Mouse (Mus musculus) left cerebral cortex, adult 2 months (tissue): ENCODE measurements at regions not wholly inside any gene's neighbourhood (a gene's known extent, or its start where the extent isn't known, plus 50 kb on each side); places are given as distances from the start of the nearest gene placed in this dataset.
"Not testable (repeated sequence)": the region's sequence is repeated elsewhere in the genome, so short reads cannot be mapped to it uniquely, and the experiment has no call there.

ENCODE experiments used
- DNase-seq, 2 experiments: peaks; one replicate each; pipeline ENCODE4 v3.0.0; 2021 to 2022; ENCODE audit warnings: low spot score in 2 of 2, mixed read lengths in 1 of 2; ENCODE audit errors: extremely low spot score in 1 of 2
- H3K27ac ChIP-seq: fragments of 200-600 bp; 2 replicates; pipeline ENCODE4 v1.8.1; 2022
- H3K4me3 ChIP-seq: fragments of 200-600 bp; 2 replicates; pipeline ENCODE4 v1.8.1; 2022
- CTCF ChIP-seq: fragments of 200-600 bp; IDR thresholded peaks from 2 replicates; pipeline ENCODE4 v1.8.1; 2022; ENCODE audit warnings: antibody characterized with exemption, mild to moderate bottlenecking, moderate library complexity
- intact Hi-C: fragments of 180-260 bp; cut with DNase I; formaldehyde crosslinking; loops from one replicate; pipeline ENCODE4 v1.15.1; 2025

DNA sequence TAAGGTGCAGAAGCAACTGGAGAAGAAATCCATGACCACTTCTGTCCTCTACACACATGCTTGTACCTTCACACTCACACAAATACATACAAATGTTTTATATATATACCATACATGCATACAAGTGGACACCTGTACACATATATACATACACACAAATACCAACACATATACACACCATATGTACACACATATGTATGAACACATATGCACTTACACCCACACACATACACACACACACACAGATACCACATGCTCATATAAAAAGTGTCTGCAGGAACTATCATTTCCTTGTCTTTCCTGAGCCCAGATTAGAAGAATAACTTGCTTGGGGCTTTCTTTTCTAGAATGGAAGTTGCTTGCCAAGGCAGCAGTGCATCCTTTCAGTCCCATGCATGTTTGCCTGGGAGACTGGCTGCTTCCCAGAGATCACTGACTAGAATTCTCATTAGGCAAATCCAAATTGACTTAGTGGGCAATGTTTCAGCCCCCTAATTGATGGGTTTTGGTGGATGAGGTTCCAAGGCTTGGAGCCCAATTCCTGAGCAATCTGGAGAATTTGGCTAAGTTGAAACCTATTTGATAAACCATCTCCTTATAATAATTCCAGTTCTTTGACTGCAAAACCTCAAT lies 169.2 kb upstream of the Hddc2 start:
- intact Hi-C loops = no loop called here
- TF ChIP-seq CTCF = no peak
- Histone ChIP-seq H3K4me3 (no peak overlapping the region), H3K27ac (no peak overlapping the region)
- no peak for DNase-seq

- no peak for DNase-seq
- H3K4me3 ChIP-seq = no peak overlapping the region
- no peak overlapping the region for H3K27ac ChIP-seq
- no peak for TF ChIP-seq CTCF
- intact Hi-C loops = no loop called here
These were observed 168.7 kb upstream of the Hddc2 start for GRCm38 (mm10) chr10:31144489-31144872.

DNA sequence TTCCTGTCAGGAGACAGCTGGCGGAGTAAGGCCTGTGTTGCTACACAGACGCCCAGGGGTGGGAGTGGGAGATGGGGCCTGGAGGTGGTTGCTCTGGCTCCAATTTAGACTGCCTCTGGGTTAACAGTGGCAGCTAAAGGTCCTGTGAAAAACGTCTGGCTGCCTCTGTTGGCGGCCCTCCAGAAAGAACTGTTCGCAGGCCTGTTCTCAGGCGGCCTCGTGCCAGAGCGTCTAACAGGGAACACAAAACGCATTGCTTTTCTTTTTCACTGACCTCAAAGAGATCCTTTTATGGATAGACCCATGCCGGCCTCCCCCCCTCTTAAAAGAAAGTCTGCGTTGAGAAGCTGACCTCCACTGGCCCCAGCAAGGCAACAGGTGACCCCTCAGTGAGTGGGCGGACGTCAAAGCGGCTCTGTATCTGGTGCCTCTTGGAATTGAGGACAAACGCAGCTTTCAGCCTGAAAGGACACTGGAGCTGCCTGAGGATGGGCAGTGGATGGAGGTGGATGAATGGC lies 140.0 kb upstream of the Hddc2 start:
- intact Hi-C loops = no loop called here
- Histone ChIP-seq H3K27ac (no peak overlapping the region), H3K4me3 (no peak overlapping the region)
- TF ChIP-seq CTCF = no peak
- DNase-seq = peak; percentile 19 to 31

GRCm38 (mm10) chr10:31189577-31189976 lies 123.6 kb upstream of the Hddc2 start:
- TF ChIP-seq CTCF = no peak
- DNase-seq = no peak
- intact Hi-C loops = no loop called here

DNA sequence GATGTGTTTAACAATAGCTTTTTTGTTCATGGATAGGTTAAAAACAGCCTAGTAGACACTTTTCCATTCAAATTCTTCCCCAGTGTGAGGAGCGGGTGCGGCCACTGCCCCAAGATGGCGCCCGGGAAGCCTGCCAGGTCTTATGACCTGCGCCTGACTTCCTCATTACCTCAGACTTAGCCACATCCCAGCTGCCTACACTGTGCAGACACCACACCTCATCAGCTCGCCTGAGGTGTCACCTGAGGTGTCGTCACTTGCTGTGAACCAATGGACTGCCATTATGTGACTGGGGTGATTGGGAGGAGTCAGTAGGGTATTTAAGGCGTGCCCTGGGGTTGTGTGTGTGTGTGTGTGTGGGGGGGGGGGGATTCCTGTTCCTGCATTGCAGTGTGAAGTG lies 101.0 kb upstream of the Hddc2 start:
- DNase-seq, H3K4me3 ChIP-seq, H3K27ac ChIP-seq, intact Hi-C loops: not testable (repeated sequence)

More at GRCm38 (mm10) chr10:31189577-31189976, 123.6 kb upstream of the Hddc2 start:
- Histone ChIP-seq H3K4me3 (no peak overlapping the region), H3K27ac (no peak overlapping the region)

GRCm38 (mm10) chr10:31212778-31213454 lies 100.3 kb upstream of the Hddc2 start:
- no peak for DNase-seq
- H3K4me3 ChIP-seq = no peak overlapping the region
- intact Hi-C loops = no loop called here
- H3K27ac ChIP-seq = no peak overlapping the region
- no peak for TF ChIP-seq CTCF

GRCm38 (mm10) chr10:31221902-31222301 lies 91.3 kb upstream of the Hddc2 start:
- no peak for TF ChIP-seq CTCF
- no peak for DNase-seq

GRCm38 (mm10) chr10:31229078-31229477 lies 84.1 kb upstream of the Hddc2 start:
- no peak overlapping the region for H3K4me3 ChIP-seq
- H3K27ac ChIP-seq = no peak overlapping the region
- no peak for TF ChIP-seq CTCF
- intact Hi-C loops = no loop called here
- DNase-seq = no peak

More at GRCm38 (mm10) chr10:31221902-31222301, 91.3 kb upstream of the Hddc2 start:
- Histone ChIP-seq H3K4me3 (no peak overlapping the region), H3K27ac (no peak overlapping the region)
- intact Hi-C loops = no loop called here

- intact Hi-C loops = no loop called here
- no peak for DNase-seq
- H3K27ac ChIP-seq = no peak overlapping the region
- no peak overlapping the region for H3K4me3 ChIP-seq
- no peak for TF ChIP-seq CTCF
These were observed 70.7 kb upstream of the Hddc2 start for GRCm38 (mm10) chr10:31242442-31242966.

- no peak for TF ChIP-seq CTCF
- no peak overlapping the region for H3K27ac ChIP-seq
- DNase-seq = peak in 1 of 2 experiments; percentile 16
- no peak overlapping the region for H3K4me3 ChIP-seq
- intact Hi-C loops = no loop called here
These were observed 60.4 kb upstream of the Hddc2 start for GRCm38 (mm10) chr10:31252584-31253381.

DNA sequence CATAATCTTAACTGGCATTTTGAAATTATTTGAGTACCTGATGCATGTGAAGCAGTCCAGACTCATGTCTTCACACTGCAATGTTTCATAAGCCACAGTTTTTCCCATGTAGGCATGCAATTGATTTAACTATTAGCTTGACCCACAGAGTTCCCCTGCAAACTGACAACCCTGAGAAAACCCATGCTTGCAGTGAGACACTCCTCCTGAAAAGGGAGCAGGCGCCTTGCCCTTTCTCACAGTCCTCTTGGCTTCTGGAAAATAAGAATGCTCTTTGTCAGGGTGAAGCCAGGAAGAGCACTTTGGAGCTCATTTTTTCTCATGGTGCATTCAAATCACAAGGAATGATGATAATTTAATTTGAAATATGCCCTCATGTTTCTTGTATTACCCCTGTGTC lies 56.2 kb upstream of the Hddc2 start:
- Histone ChIP-seq H3K4me3 (no peak overlapping the region), H3K27ac (no peak overlapping the region)
- no peak for TF ChIP-seq CTCF
- intact Hi-C loops = no loop called here
- DNase-seq = no peak

DNA sequence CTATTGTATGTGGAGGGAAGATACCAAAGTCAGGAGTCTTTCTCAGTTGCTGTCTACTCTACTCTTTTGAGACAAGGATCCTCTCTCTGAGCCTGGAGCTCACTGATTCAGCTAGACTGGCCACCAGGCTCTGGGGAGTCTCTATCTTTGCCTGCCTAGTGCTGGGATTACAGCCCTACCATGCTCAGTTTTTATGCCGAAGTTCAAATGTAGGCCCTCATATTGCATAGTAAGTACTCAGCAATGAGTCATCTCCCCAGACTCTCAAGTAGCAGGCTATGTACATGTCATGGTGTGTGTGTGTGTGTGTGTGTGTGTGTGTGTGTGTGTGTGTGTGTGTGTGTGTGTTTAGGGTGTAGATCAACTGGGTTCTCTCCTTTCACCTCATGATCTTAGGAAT lies 55.6 kb upstream of the Hddc2 start:
- intact Hi-C loops = no loop called here
- no peak overlapping the region for H3K4me3 ChIP-seq
- no peak for DNase-seq
- no peak overlapping the region for H3K27ac ChIP-seq
- no peak for TF ChIP-seq CTCF
